Mouse (Mus musculus): ENCODE data around the gene Cib4.

Cib4 gene

DNA sequence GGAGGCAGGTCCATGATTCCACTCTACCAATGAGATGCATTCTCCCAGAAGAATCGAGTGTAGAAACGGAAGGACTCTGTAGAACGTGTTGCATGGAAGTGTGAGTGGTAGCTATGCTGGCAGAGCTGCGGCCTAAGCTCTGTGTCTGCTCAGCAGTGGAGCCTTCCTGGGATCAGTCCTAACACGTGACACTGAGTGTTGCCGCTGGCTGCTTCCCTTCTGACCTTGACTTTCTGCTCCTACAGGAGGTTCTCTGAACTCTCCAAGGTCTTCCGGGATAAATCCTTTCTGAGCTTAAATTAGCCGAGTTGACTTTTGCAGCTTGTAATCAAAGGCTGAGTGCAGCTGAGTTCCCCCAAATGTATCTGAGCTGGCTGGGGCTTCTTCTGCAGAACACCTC, 28.7 kb upstream of the Cib4 start:
- WGBS: 78% methylated on average over 8 of the region's 8 CpGs

DNA sequence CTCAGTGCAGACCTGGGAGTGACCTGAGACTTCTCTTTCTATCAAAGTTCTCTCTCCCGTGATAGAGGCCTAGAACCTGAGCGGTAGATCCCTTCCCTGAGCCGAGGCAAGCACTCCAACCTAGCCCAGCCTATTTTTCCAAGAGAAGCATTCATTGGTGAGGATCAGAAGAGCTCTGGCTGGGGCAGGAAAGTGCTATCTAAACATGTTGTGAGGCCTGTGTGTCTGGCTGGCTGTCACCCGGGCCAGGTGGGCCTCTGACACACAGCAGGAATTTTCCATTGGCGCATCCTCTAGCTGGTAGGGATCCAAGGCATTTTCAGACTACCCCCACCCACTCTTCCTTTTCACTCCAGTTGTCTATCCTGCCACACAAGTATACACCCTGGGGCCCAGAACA, 26.2 kb upstream of the Cib4 start:
- 75% methylated on average over 5 of the region's 5 CpGs for WGBS

DNA sequence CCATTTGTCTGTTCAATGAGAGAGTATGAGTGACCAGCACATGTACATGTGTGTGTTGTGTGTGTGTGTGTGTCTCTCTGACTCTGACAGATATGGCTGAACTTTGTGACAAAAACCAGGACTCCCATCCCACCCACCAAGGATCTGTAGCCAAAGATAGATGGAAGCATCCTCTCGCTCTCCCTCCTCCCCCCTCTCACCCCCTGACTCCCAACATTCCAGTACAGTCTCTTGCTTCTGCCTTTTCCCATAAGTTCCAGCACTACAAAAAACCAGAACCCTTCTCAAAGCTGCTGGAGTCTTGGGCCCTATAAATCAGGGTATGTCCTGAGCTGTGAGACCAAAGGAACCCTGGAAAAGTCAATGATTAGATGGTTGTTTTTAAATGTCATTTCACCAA, 22.8 kb upstream of the Cib4 start:
- WGBS: 92% methylated on average over 1 of the region's 1 CpGs

DNA sequence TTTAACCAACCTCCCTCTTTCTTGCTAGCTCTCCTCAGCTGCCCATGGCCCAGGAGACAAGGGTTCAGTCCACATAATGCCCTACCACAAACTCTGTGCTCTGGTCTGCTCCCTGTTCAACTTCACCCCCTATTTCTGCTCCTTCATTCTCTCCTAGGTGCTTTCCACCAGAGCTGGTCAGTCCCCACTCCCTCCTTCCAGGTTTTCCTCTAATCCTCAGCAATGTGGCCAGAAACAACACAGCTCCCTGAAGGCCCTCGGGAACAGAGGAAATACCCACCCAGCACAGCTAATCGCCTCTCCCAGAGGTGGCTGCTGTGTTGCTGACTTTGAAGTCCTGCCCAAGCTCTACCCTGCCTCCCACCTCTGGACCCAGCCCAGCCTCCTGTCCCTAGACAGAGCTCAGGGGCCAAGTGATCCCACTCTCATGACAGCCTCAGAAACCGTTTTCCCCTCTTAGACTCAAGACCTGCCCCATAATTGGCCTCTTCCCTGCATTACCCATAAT, 14.4 kb upstream of the Cib4 start:
- 57% methylated on average over 3 of the region's 3 CpGs for WGBS

DNA sequence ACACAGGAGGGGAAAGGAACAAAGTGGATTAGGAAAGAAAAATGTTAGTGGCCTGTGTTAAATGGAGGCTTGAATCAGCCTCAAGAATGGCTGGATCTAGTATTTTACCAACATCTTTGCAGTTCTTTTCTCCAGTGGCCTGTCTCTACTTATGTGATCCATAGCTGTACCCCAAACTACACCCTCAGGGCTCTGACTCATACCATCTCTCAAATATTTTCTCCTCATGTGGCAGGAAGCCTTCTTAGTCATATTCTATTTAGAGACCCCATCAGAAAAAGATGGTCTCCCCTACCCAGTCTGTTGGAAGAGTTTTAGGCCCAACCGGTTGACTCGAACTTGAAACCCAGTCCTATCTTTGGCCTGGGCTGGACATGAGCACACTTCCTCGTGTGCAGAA, 13.8 kb upstream of the Cib4 start:
- 65% methylated on average over 3 of the region's 3 CpGs for WGBS

DNA sequence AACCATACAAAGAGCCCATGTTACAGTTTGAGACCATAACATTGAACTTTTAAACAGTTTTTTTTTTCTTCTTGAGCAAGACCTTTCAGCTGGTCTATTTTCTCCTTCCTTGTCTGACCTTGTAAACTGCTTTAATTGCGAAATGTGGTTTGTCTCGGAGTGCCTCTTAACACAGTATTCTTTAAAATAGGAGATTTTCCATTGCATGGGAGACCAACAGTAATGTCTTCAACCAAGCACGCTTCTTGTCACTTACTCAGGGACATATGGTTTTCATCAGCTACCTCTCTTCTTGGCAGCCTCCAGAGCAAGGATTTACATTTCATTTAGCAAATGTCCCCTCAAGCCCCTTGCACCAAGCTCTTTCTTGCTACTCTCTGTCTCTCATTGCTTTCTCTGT, 10.6 kb upstream of the Cib4 start:
- WGBS: 75% methylated on average over 3 of the region's 3 CpGs

DNA sequence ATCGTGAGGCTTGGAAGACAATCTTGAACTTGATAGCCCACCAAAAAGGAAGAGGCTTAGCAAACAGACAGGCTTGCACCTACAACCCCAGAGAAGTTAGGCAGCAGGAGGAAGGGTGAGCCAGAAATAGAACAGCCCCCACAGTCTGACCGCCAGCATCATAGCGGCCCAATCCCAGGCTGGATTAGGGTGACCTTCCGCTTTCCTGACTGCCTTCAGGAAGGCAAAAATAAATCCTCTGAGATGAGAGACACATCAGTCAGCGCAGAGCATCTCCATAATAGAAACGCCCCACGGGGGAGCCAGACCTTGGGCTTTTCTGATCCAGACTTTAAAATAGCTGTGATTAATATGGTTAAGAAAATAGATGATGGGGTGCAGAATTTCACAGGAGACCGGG, 9.3 kb upstream of the Cib4 start:
- 70% methylated on average over 8 of the region's 8 CpGs for WGBS

DNA sequence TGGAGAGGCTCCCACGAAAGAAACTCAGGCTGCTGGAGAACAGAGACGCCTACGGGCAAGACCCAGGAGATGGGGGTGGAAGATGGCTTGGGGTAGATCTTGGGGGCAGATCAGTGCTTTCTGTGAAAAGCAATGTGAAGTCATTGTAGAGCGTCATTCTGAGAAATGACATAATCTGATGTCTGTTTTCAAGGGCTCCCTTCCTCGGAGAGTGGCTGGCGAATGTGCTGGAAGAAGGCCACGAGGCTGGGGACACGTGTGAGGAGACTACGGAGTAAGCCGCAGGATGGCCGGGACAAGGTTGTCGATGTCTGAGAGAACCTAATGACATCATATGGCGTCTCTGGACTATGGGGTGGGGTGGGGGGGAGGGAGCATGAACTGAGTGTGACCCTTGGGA, 8.3 kb upstream of the Cib4 start:
- WGBS: 78% methylated on average over 13 of the region's 13 CpGs

DNA sequence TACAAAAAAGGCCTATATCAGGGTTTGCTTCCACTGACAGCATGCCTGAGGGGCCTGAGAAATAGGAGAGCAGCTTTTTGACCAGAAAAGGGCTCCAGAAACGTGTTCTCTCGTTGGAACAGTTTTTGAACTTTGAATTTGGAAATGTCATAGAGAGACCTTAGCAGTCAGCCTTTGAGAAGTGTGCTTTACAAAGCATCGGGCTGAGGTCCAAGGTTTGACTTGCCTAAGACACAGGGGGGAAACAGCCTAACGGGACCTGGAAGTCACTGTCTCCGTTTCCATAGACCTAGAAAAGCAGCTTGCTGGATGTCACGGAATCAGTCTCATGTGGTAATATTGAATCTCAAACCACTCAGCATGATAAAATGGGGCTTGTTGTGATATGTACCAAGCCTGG, 6.4 kb upstream of the Cib4 start:
- 77% methylated on average over 6 of the region's 6 CpGs for WGBS

DNA sequence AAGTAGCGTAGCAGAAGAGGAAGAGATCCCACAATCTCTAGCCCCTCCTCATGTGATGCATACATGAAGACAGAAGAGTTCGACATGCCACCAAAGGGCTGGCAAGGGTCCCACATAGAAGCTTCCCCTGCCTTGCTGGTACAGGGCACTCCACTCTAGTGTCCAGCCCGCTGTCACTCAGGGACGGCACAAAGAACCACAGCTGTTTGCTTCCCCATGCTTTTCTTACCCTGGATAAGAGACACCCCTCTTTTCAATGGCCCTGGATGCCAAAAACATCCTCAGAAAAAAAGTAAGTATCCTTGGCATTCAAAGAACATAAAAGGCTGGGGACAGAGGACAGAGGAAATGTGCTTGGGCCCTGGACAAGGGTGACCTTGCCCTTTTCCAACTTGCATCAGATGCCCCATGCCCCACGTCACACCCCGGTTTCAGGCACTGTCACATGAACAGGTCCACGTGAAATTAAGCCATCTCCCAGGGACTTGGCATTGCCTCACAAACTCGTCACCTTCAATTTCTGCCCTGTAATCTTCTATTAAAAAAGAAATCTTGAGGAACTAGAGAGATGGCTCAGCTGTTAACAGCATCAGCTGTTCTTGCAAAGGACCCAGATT, 5.5 kb upstream of the Cib4 start:
- 82% methylated on average over 8 of the region's 8 CpGs for WGBS

DNA sequence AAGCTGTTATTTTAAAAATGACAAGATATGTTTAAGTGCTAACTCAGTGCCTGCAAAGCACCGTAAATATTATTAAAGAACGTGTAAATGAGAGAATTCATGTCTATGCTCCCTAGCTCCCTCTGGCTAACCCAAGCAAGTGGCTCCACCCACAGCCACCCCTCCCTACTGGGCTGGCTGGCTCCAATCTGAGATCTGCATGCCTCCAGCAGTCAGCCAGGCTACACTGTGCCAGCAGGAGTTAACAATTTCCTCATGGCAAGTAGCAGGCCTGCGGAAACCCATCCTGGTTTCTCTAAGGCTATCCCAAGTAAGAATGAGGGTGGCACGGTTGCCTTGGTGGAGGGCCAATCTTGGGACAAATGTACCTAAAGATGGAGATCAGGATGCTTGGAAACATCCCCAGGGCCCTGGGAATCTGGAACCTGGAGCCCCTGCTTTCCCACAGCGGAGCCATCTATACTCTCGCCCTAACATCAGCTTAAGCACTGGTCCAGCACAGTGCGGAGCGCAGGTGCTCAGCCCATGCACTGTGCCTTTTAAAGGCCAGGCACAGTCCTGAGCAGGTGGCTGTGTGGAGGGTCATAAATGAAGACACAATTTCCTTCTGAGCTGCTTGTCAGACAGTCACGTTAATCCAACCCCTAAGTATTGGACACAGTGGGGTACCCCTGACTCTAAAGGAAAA, 4.8 kb upstream of the Cib4 start:
- WGBS: 61% methylated on average over 9 of the region's 9 CpGs

DNA sequence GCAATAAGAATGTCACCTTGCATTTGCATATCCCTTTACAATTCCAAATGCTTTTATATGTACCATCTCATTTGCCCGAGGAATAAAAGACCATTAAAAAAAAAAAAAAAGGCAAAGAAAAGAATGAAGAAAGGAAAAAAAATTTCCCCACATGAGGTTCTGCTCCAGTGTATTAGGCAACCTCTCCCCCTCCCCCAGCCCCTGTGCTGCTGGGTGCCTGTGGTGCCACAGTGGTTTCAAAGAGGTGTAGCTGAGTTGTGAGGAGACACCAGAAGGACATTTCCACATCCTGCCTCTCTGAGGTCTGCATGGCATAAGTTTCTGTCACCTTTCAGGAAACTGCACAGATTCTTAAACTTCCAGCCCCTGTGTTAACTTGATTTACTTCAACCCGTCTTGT, 3.0 kb upstream of the Cib4 start:
- WGBS: 72% methylated on average over 2 of the region's 2 CpGs

DNA sequence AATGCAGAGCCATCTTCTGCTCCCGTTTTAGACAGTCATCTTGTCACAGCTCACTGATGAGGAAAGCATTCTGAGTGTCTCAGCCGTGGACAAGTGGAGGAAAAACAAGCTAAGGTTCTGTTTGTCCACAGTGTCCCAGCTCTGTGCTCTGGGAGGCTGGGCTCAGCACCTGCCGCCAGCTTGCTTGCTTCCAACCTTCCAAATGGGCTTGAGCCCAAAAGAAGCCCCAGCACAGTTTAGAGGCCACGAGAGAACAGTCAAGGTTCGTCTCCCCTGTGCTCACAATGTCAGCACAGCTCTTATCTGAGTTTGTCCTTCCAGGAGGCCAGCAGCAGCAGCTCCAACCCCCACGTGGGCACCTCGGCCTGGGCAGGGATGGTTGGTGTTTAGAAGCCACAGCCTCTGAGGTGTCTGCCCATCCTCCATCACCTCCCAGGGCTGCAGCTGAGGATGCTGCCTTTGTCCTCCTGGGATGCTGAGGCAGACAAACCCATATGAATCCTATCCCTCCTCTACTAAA, 9.5 kb downstream of the Cib4 start:
- WGBS: 60% methylated on average over 7 of the region's 7 CpGs

DNA sequence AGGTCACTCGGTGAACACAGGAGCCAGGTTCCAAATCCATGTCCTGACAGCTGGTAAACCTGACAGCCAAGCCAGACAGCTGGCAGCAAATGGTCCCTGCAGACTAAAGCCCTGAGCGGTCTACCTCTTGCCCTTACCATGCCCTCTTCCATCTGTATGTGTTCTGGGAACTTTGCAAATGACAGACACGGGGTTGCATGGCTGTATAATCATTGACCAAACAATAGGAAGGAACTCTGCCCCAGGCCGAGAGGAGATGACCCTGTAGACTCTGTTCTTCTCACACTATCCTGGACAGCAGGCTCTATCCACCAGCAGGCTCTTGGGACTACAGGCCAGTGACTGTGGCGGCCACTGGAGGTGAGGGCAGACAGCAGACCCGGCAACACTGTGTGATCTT, 11.0 kb downstream of the Cib4 start:
- WGBS: 89% methylated on average over 6 of the region's 6 CpGs

DNA sequence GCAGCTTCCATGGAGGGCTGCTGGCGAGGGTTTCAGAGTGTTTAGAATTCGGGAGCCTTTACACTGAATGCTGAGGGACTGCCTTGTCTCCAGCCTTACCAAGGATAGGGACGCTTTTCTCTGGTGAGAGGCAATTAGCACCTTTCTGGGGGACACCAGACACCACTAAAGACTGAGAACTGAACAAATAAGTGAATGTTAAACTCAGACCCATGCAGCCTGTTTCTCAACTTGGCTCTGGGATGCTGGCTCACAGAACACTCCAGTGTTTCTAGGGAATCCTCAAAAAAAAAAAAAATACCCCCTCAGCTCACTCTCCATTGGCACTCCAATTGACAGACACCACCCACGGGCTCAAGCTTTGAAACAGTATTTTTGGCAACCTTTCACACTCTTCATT, 16.7 kb downstream of the Cib4 start:
- WGBS: 49% methylated on average over 4 of the region's 4 CpGs

DNA sequence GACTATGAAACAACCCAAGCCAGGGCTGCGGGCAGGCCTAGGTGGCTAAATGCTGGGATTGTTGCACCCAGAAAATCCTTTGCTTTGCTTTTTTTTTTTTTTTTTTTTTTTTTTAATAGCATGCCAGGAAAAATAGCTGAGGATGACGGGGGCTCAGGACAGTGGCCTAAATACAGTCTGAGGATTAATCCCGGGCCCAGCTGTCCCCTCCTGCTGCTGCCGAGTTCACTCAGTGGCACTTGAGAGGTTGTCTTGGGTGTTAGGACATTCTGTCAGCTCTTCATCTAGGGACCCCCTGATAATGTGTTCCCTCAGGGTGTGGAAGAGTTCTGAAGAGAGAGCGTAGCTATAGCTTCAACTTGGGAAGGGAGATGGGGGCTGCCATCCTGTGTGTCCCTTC, 18.5 kb downstream of the Cib4 start:
- 93% methylated on average over 5 of the region's 5 CpGs for WGBS

DNA sequence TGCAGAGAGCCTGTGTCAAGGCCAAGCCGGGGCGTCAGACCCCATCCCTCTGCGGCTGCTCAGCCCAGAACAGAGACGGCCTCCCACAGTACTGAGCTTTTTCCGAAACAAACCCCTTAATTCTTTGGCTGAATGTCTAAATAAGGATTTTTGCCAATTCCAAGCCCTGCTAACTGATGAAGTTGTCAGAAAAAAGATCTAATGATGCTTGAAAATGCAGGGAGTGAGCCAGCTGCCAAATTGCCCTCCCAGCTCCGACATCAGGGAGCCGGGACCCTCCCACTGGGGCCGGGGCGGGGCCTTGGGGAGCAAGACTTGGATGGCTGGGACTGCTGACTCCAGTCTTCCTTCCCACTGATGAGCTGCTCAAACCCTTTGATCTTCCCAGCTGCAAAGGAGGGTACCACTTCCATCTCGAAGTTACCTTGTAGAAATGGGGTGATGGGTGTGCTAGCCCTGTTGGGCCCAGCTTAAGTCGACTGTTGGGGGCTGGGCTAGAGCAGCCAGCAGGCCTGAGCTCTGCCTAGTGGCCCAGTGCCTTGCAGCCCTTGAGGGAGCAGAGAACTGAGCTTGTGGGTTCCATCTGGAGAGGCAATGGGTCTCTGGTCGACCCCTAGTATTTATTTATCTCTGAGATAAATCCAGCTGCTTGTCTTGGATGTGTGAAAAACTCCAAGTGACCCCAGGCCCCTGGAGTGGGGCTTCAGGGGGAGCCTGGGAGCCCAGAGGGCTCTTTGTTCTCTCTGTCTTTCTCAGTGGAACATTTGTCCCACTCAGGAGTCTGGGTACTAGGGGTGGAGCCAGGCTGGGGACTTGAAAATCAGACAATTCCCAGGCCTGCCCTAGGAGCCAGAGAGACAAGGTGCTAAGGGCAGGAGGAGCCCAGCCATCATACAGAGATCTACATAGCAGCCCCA, 19.5 kb downstream of the Cib4 start:
- WGBS: 30% methylated on average over 12 of the region's 12 CpGs

DNA sequence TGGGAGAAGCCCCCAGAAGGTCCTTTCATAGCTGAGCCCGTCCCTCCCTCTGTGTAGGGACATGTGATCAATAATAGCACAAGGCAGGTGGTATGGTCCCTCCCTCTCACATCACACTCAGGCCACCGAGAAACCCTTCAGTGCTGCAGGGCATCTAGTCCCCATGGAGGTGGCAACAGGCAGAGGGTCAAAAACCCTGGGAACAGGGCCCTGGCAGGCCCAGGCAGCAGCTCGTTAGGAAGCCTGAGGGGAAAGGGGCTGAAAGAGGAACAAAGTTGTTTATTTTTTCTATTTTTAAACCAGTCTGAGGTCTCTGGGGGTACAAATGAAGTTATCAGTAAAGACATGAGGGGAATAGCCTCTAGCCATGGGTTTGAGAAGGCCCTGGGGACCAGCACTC, 21.4 kb downstream of the Cib4 start:
- WGBS: 63% methylated on average over 3 of the region's 3 CpGs

DNA sequence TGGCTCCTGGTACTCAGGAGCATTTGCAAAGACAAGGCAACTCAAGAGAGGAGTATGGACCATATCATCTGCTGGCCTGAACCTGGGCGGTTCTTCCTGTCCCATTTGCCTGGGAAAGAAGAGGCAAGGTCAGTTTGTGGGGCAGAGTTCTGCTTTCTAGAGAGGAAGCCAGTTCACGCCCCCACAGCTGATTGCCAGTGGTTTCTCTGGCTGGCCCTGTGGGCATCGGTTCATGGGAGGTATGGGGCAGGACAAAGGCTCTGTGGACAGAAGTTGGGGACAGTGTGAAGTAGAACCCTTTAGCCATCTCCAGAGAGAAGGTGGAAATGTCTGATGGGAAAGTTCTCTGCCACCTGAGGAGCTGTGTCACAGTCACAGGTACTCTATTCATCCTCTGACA, 22.5 kb downstream of the Cib4 start:
- WGBS: 94% methylated on average over 3 of the region's 3 CpGs

DNA sequence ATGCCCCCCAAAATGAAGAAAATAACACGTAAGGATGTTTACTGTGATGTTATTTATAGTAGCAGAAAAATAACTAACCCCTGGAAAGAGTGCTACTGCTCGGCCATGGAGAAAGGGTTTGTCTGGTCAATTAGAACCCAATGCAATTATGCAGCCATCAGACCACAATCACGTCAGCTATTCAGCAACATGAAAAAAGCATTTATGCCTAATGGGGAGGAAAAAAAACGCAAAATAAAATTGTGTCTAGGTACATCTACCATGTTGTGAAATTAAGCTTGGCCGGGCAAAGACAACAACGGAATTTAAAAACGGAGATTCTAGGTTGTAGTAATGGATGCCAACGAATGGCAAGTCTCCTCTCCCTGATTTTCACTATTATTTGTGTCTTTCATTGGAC, 23.2 kb downstream of the Cib4 start:
- WGBS: 86% methylated on average over 8 of the region's 8 CpGs

DNA sequence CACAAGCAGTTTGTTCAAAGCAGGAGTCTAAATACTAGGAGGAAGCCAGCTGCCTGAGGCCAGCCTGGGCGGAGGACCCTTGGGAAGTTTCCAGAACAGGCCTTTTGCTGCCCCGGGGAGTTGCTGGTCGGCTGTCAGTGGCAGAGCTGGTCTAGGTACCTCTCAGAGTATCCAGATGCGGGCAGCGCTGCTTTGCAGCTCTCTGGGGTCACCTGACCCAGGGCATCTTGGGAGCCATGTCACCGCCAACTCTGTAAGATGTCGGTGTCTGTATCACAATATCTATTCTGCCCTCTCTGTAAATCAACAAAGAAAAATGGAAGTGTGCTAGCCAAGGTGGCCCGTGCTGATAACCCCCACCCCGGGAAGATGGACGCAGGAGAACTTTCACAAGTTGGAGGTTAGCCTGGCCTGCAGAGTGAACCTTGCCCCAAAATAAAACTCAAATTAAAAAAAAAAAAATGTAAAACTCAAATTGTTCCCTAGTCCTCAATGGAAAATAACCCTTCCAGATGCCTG, 25.4 kb downstream of the Cib4 start:
- WGBS: 91% methylated on average over 10 of the region's 10 CpGs

DNA sequence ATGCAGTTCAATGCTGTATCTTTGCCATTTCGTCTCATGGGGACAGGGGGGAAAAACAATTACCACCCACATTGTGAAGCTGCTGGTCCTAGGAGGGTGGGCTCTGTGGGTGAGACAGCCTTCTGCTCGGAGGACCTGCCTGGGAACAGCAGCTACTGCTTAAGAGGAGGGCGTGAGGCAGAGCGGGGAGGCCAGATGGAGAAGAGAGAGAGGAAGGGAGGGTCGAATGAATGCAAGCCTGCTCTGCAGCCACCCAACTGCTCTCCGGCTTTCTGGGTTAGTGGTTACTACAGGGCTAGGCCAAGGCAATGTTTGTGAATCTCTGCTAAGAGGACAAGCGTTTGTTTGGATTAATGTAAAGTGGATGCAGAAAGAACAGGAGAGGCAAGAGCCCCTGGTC, 26.1 kb downstream of the Cib4 start:
- 54% methylated on average over 7 of the region's 7 CpGs for WGBS

All from cerebral cortex, adult 2 months (tissue).